Mouse (Mus musculus): Measurements from ENCODE around the gene Tprg.

Gene Tprg

GRCm38 (mm10) chr16:25425376-25425775 lies 138.8 kb downstream of the Tprg start:
- no peak for DNase-seq (ENCODE audit: low spot score)

- DNase-seq (ENCODE audit: low spot score): no peak
Observed at GRCm38 (mm10) chr16:25426261-25426660, 139.6 kb downstream of the Tprg start.

- DNase-seq (ENCODE audit: low spot score): no peak
Observed at GRCm38 (mm10) chr16:25440039-25440438, 153.4 kb downstream of the Tprg start.

- no peak for DNase-seq (ENCODE audit: low spot score)
Observed at GRCm38 (mm10) chr16:25445580-25445979, 159.0 kb downstream of the Tprg start.

GRCm38 (mm10) chr16:25451511-25451910 lies 164.9 kb downstream of the Tprg start:
- no peak for DNase-seq (ENCODE audit: low spot score)

- DNase-seq (ENCODE audit: low spot score): no peak
Observed at GRCm38 (mm10) chr16:25464732-25465131, 178.1 kb downstream of the Tprg start.

- no peak for DNase-seq (ENCODE audit: low spot score)
Observed at GRCm38 (mm10) chr16:25465435-25466139, 179.0 kb downstream of the Tprg start.

GRCm38 (mm10) chr16:25468040-25468439 lies 181.4 kb downstream of the Tprg start:
- no peak for DNase-seq (ENCODE audit: low spot score)

- DNase-seq (ENCODE audit: low spot score): no peak
Observed at GRCm38 (mm10) chr16:25468662-25469061, 182.0 kb downstream of the Tprg start.
